Mouse (Mus musculus): Measurements from ENCODE around the gene Yju2. TPM values are rescaled to one million over a fixed set of nuclear protein-coding genes. Genes with fewer than 3 reads are reported as not detected.

Gene Yju2
- polyA plus RNA-seq, 1 experiment from 2014 or later: 22.3 TPM

GRCm38 (mm10) chr17:55964496-55964895 is 5.6 kb downstream of the Yju2 start:
- no peak overlapping the region for H3K4me3 ChIP-seq (ENCODE audit: low read depth, low read length)
- DNase-seq (ENCODE audit: low spot score) (no peak), ATAC-seq (ENCODE audit: insufficient number of reproducible peaks, low FRiP score, low TSS enrichment, low read depth) (no peak)
- no peaks in the 10 kb centered on the region for H3K9me3 ChIP-seq (ENCODE audit: control insufficient read depth, low read length)
- no peak overlapping the region for H3K9ac ChIP-seq (ENCODE audit: low read length)
- H3K4me2 ChIP-seq (ENCODE audit: low read depth, severe bottlenecking): no peak overlapping the region
- 90% methylated on average over 10 of the region's 10 CpGs for WGBS
- no peaks in the 10 kb centered on the region for H3K4me1 ChIP-seq (ENCODE audit: control insufficient read depth, insufficient read depth, low read length)
- H3K36me3 ChIP-seq (ENCODE audit: control insufficient read depth, insufficient read depth, low read length): peaks cover 17% of the 10 kb centered on the region
- H3K27me3 ChIP-seq (ENCODE audit: control insufficient read depth, insufficient read depth, low read length): no peaks in the 10 kb centered on the region
- H3K27ac ChIP-seq (replicated peaks; ENCODE audit: low read depth, low read length): no peak overlapping the region

DNA sequence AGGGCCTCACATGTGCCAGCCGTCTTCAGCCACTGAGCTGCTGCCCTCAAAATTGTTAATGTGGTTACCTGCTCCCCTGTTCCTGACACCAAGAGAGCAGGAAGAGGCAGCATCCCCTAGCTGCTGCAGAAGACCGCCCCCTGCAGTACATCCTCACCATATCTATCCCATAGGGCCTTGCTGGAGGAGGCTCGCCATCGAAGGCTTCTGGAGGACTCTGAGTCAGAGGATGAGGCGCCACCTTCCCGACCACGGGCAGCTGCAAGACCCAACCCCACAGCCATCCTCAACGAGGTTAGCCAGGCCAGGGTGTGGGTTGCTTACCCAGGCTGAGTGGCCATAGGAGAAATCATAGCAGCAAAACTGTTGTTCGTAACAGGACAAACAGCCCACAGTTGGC is 6.1 kb downstream of the Yju2 start:
- Histone ChIP-seq H3K9ac (ENCODE audit: low read length) (no peak overlapping the region), H3K9me3 (ENCODE audit: control insufficient read depth, low read length) (no peaks in the 10 kb centered on the region), H3K4me2 (ENCODE audit: low read depth, severe bottlenecking) (no peak overlapping the region), H3K4me3 (ENCODE audit: low read depth, low read length) (no peak overlapping the region), H3K27ac (replicated peaks; ENCODE audit: low read depth, low read length) (no peak overlapping the region), H3K4me1 (ENCODE audit: control insufficient read depth, insufficient read depth, low read length) (no peaks in the 10 kb centered on the region), H3K27me3 (ENCODE audit: control insufficient read depth, insufficient read depth, low read length) (no peaks in the 10 kb centered on the region), H3K36me3 (ENCODE audit: control insufficient read depth, insufficient read depth, low read length) (peaks cover 17% of the 10 kb centered on the region)
- WGBS: 83% methylated on average over 9 of the region's 9 CpGs
- ATAC-seq (ENCODE audit: insufficient number of reproducible peaks, low FRiP score, low TSS enrichment, low read depth) (no peak), DNase-seq (ENCODE audit: low spot score) (no peak)

GRCm38 (mm10) chr17:55967186-55967585 is 8.3 kb downstream of the Yju2 start:
- Histone ChIP-seq H3K4me1 (ENCODE audit: control insufficient read depth, insufficient read depth, low read length) (no peaks in the 10 kb centered on the region), H3K9me3 (ENCODE audit: control insufficient read depth, low read length) (no peaks in the 10 kb centered on the region), H3K4me2 (ENCODE audit: low read depth, severe bottlenecking) (no peak overlapping the region), H3K27me3 (ENCODE audit: control insufficient read depth, insufficient read depth, low read length) (0 out of 2 replicates have a peak, but pooled peaks cover 2% of the 10 kb centered on the region), H3K36me3 (ENCODE audit: control insufficient read depth, insufficient read depth, low read length) (peaks cover 14% of the 10 kb centered on the region), H3K27ac (replicated peaks; ENCODE audit: low read depth, low read length) (no peak overlapping the region), H3K4me3 (ENCODE audit: low read depth, low read length) (no peak overlapping the region), H3K9ac (ENCODE audit: low read length) (no peak overlapping the region)
- WGBS: 96% methylated on average over 4 of the region's 4 CpGs
- ATAC-seq (ENCODE audit: insufficient number of reproducible peaks, low FRiP score, low TSS enrichment, low read depth) (no peak), DNase-seq (ENCODE audit: low spot score) (no peak)

GRCm38 (mm10) chr17:55968210-55968609 is 9.3 kb downstream of the Yju2 start:
- WGBS: 67% methylated on average over 7 of the region's 7 CpGs

DNA sequence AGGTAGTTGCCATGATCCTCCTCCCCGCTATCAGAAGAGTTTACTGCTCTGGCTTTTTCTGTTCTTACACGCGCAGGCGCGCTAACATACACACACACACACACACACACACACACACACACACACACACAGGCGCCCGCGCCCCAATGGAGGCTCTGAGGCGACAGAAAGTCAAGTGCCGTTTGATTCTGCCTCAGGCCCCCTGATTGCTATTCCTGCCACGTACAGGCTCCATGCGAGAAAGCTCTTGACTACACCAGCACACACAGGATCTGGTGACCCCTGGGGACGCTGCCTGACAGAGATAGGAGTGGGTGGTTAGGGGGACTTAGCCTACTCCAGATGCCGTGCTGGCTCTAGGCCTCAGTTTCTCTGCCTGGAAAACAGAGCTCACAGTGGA is 10.7 kb downstream of the Yju2 start:
- Histone ChIP-seq H3K4me1 (ENCODE audit: control insufficient read depth, insufficient read depth, low read length) (no peaks in the 10 kb centered on the region), H3K9me3 (ENCODE audit: control insufficient read depth, low read length) (no peaks in the 10 kb centered on the region), H3K9ac (ENCODE audit: low read length) (no peak overlapping the region), H3K36me3 (ENCODE audit: control insufficient read depth, insufficient read depth, low read length) (peaks cover 11% of the 10 kb centered on the region), H3K27ac (replicated peaks; ENCODE audit: low read depth, low read length) (no peak overlapping the region), H3K27me3 (ENCODE audit: control insufficient read depth, insufficient read depth, low read length) (0 out of 2 replicates have a peak, but pooled peaks cover 2% of the 10 kb centered on the region), H3K4me3 (ENCODE audit: low read depth, low read length) (no peak overlapping the region), H3K4me2 (ENCODE audit: low read depth, severe bottlenecking) (no peak overlapping the region)
- WGBS: 56% methylated on average over 14 of the region's 14 CpGs
- ATAC-seq (ENCODE audit: insufficient number of reproducible peaks, low FRiP score, low TSS enrichment, low read depth) (no peak), DNase-seq (ENCODE audit: low spot score) (no peak)

More at GRCm38 (mm10) chr17:55968210-55968609, 9.3 kb downstream of the Yju2 start:
- Histone ChIP-seq H3K9me3 (ENCODE audit: control insufficient read depth, low read length) (no peaks in the 10 kb centered on the region), H3K4me1 (ENCODE audit: control insufficient read depth, insufficient read depth, low read length) (no peaks in the 10 kb centered on the region), H3K4me2 (ENCODE audit: low read depth, severe bottlenecking) (no peak overlapping the region), H3K4me3 (ENCODE audit: low read depth, low read length) (no peak overlapping the region), H3K36me3 (ENCODE audit: control insufficient read depth, insufficient read depth, low read length) (peaks cover 17% of the 10 kb centered on the region), H3K9ac (ENCODE audit: low read length) (no peak overlapping the region), H3K27ac (replicated peaks; ENCODE audit: low read depth, low read length) (no peak overlapping the region), H3K27me3 (ENCODE audit: control insufficient read depth, insufficient read depth, low read length) (0 out of 2 replicates have a peak, but pooled peaks cover 2% of the 10 kb centered on the region)
- no peak for ATAC-seq (ENCODE audit: insufficient number of reproducible peaks, low FRiP score, low TSS enrichment, low read depth)
- no peak for DNase-seq (ENCODE audit: low spot score)

DNA sequence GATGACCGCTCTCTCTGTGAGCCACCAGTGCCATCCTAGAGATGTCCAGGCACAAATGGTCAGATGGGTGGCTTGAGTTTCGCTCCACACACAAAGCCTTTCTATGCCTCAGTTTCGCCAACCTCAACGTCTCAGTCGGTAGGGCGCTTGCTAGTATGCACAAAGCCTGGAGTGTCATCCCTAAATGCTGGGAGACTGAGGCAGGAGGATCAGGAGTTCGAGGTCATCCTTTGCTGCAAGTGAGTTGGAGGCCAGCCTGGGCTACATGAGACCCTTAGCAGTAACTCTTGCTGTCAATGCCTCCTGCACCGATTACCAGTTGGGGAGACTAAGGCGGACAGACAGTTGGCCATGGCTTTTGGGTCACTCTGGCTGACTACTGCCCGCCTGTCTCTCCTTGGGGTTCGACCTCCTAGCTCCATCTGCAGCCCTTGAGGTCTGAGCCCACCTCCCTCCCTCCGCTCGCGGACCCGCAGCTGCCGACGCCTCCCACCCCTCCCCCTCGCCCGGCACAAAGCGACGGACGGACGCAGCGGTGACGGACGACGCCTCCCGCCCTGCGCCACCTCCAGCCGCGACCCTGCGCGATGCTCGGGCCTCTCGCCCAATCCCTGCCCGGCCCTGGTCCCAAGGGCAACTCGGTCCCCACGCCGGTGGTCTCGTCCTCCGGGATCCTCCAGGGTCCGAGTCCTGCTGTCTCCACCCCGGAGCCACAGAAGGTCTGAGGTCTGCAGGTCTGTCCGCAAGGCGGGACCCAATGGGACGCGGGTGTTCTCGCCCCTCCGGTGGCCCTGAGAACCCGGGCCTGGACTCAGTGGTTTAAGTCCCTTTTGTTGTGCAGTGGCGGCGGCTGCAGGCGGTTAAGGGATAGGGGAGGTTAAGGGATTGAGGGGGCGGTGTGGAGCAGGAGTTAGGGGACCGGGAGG is 11.3 kb downstream of the Yju2 start, which contains the start of gene Shd:
Shd (plus strand) TSS at position 502 of the 926 bp plus-strand sequence.
- peak; percentile 80 for DNase-seq (ENCODE audit: low spot score)
- Histone ChIP-seq H3K4me3 (ENCODE audit: low read depth, low read length) (peak within 1 kb of the TSS; percentile 56), H3K9me3 (ENCODE audit: control insufficient read depth, low read length) (no peaks in the 10 kb centered on the region), H3K27me3 (ENCODE audit: control insufficient read depth, insufficient read depth, low read length) (0 out of 2 replicates have a peak, but pooled peaks cover 2% of the 10 kb centered on the region), H3K9ac (ENCODE audit: low read length) (peak within 1 kb of the TSS; percentile 76), H3K4me1 (ENCODE audit: control insufficient read depth, insufficient read depth, low read length) (no peaks in the 10 kb centered on the region), H3K36me3 (ENCODE audit: control insufficient read depth, insufficient read depth, low read length) (peaks cover 11% of the 10 kb centered on the region), H3K4me2 (ENCODE audit: low read depth, severe bottlenecking) (peak within 1 kb of the TSS; percentile 82), H3K27ac (replicated peaks; ENCODE audit: low read depth, low read length) (no peak within 1 kb of the TSS)
- 8% methylated on average over 54 of the region's 55 CpGs for whole genome bisulfite sequencing
- ATAC-seq (ENCODE audit: insufficient number of reproducible peaks, low FRiP score, low TSS enrichment, low read depth): peak; percentile 49; the same call in 1 of the 2 replicates

GRCm38 (mm10) chr17:55971453-55971852 is 12.6 kb downstream of the Yju2 start:
- Histone ChIP-seq H3K9ac (ENCODE audit: low read length) (peak overlapping the region; percentile 24; the same call in 1 of the 2 replicates), H3K4me2 (ENCODE audit: low read depth, severe bottlenecking) (peak overlapping the region; percentile 82), H3K4me3 (ENCODE audit: low read depth, low read length) (peak overlapping the region; percentile 56; the same call in 1 of the 2 replicates), H3K27ac (replicated peaks; ENCODE audit: low read depth, low read length) (no peak overlapping the region), H3K27me3 (ENCODE audit: control insufficient read depth, insufficient read depth, low read length) (0 out of 2 replicates have a peak, but pooled peaks cover 2% of the 10 kb centered on the region), H3K36me3 (ENCODE audit: control insufficient read depth, insufficient read depth, low read length) (peaks cover 9% of the 10 kb centered on the region), H3K4me1 (ENCODE audit: control insufficient read depth, insufficient read depth, low read length) (no peaks in the 10 kb centered on the region), H3K9me3 (ENCODE audit: control insufficient read depth, low read length) (no peaks in the 10 kb centered on the region)
- ATAC-seq (ENCODE audit: insufficient number of reproducible peaks, low FRiP score, low TSS enrichment, low read depth) (no peak), DNase-seq (ENCODE audit: low spot score) (no peak)
- 28% methylated on average over 22 of the region's 22 CpGs for WGBS

DNA sequence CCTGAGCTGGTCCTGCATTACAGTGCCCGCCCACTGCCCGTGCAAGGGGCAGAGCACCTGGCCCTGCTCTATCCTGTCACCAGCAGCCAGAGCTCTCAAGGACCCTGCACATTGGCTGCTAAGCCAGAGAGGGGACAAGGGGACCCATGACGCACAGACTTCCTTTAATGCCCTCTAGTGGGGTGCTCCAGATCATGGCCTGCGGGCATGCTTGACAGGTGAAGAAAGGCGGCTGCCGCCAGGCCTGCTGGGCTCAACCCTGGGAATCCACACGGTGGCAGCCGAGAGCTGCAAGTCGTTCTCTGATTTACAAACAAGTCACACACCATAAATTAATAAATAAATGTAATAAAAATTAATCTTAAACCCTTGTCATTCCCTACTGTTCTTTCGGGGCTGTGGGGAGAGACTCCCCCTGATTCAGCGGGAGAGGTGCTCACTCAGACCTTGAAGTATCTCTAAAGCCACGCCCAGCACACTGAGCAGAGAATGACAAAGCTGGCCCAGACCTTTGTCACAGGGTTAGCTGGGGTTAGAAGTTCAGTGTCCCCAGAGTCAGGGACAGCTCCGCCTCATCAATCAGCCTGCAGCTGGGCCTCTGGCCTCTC is 17.5 kb downstream of the Yju2 start:
- WGBS: 17% methylated on average over 13 of the region's 13 CpGs
- H3K4me1 ChIP-seq (ENCODE audit: control insufficient read depth, insufficient read depth, low read length): no peaks in the 10 kb centered on the region
- no peaks in the 10 kb centered on the region for H3K9me3 ChIP-seq (ENCODE audit: control insufficient read depth, low read length)
- H3K9ac ChIP-seq (ENCODE audit: low read length): no peak overlapping the region
- H3K27me3 ChIP-seq (ENCODE audit: control insufficient read depth, insufficient read depth, low read length): 0 out of 2 replicates have a peak, but pooled peaks cover 2% of the 10 kb centered on the region
- H3K4me3 ChIP-seq (ENCODE audit: low read depth, low read length): no peak overlapping the region
- no peak overlapping the region for H3K27ac ChIP-seq (replicated peaks; ENCODE audit: low read depth, low read length)
- H3K4me2 ChIP-seq (ENCODE audit: low read depth, severe bottlenecking): no peak overlapping the region
- ATAC-seq (ENCODE audit: insufficient number of reproducible peaks, low FRiP score, low TSS enrichment, low read depth) (peak; percentile 76), DNase-seq (ENCODE audit: low spot score) (peak; percentile 86)
- 0 out of 2 replicates have a peak, but pooled peaks cover 2% of the 10 kb centered on the region for H3K36me3 ChIP-seq (ENCODE audit: control insufficient read depth, insufficient read depth, low read length)
